Mouse (Mus musculus): ENCODE results near the gene Tmem233. TPM values are rescaled to one million over a fixed set of nuclear protein-coding genes. Genes with fewer than 3 reads are reported as not detected.

The Tmem233 gene
- polyA plus RNA-seq, 1 experiment from 2014 or later = not detected

DNA sequence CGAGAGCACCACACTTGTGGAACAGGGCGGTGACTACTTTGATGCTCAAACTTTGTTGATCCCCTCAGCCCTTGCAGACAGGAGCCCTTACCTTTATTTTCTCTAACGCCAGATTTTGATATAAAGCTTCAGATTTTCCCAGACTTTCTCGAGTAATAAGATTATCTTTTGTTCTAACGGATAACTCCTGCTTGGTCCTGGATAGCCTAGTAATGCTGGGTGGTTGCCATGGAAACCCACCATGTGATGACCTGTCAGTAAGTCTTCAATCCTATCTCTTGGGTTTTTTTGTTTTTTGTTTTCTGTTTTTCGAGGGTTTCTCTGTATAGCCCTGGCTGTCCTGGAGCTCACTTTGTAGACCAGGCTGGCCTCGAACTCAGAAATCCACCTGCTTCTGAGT, 40.8 kb downstream of the Tmem233 start:
- Histone ChIP-seq H3K27ac (replicated peaks; ENCODE audit: low read depth, low read length) (no peak overlapping the region), H3K27me3 (ENCODE audit: control insufficient read depth, insufficient read depth, low read length) (no peaks in the 10 kb centered on the region), H3K36me3 (ENCODE audit: control insufficient read depth, insufficient read depth, low read length) (no peaks in the 10 kb centered on the region), H3K4me2 (ENCODE audit: low read depth, severe bottlenecking) (no peak overlapping the region), H3K9me3 (ENCODE audit: control insufficient read depth, low read length) (no peaks in the 10 kb centered on the region), H3K4me3 (ENCODE audit: low read depth, low read length) (no peak overlapping the region), H3K9ac (ENCODE audit: low read length) (no peak overlapping the region), H3K4me1 (ENCODE audit: control insufficient read depth, insufficient read depth, low read length) (no peaks in the 10 kb centered on the region)
- ATAC-seq (ENCODE audit: insufficient number of reproducible peaks, low FRiP score, low TSS enrichment, low read depth) (no peak), DNase-seq (ENCODE audit: low spot score) (no peak)
- WGBS = 77% methylated on average over 7 of the region's 7 CpGs

DNA sequence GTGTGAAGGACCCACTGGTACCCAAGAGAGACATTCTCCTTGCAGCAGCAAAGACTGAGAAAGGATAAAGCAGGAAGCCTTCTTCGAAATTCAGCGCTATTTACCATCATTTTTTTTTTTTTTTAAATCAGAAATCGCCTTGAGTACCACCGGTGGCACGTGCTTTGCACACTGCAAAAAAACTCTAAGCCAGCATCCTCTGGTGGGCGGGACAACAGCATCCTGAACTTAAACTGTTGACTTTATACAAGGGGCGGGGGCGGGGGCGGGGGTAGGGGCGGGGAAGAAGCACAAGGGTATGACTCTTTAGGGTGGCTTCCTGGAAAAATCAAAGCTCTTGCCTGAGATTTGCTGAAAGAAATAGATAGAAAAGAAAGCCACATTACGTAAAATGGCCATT, 43.3 kb downstream of the Tmem233 start:
- DNase-seq (ENCODE audit: low spot score) (no peak), ATAC-seq (ENCODE audit: insufficient number of reproducible peaks, low FRiP score, low TSS enrichment, low read depth) (no peak)
- Histone ChIP-seq H3K27me3 (ENCODE audit: control insufficient read depth, insufficient read depth, low read length) (no peaks in the 10 kb centered on the region), H3K36me3 (ENCODE audit: control insufficient read depth, insufficient read depth, low read length) (no peaks in the 10 kb centered on the region), H3K27ac (replicated peaks; ENCODE audit: low read depth, low read length) (no peak overlapping the region), H3K4me2 (ENCODE audit: low read depth, severe bottlenecking) (peak overlapping the region; percentile 20; the same call in 1 of the 2 replicates), H3K4me3 (ENCODE audit: low read depth, low read length) (no peak overlapping the region), H3K9me3 (ENCODE audit: control insufficient read depth, low read length) (no peaks in the 10 kb centered on the region), H3K4me1 (ENCODE audit: control insufficient read depth, insufficient read depth, low read length) (no peaks in the 10 kb centered on the region), H3K9ac (ENCODE audit: low read length) (no peak overlapping the region)
- 28% methylated on average over 11 of the region's 11 CpGs for WGBS

DNA sequence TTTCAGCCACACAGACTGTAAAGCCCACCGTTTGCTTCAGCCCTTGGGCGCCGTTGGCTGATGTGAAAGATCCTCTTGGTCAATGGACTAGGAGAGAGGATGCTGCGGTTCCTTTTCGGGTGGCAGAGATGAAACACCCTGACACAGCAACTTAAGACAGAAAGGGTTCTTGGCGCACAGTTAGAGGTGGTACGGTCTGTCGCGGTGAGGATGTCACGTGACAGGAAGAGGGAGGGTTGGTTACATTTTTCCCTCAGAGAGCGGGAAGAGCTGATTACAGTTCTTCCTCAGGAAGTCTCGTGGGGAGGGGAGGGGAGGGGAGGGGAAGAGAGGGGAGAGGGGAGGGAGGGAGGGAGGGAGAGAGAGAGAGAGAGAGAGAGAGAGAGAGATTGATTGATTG, 45.3 kb downstream of the Tmem233 start:
- no peaks in the 10 kb centered on the region for H3K9me3 ChIP-seq (ENCODE audit: control insufficient read depth, low read length)
- no peak for ATAC-seq (ENCODE audit: insufficient number of reproducible peaks, low FRiP score, low TSS enrichment, low read depth)
- H3K36me3 ChIP-seq (ENCODE audit: control insufficient read depth, insufficient read depth, low read length) = no peaks in the 10 kb centered on the region
- H3K27me3 ChIP-seq (ENCODE audit: control insufficient read depth, insufficient read depth, low read length) = no peaks in the 10 kb centered on the region
- H3K27ac ChIP-seq (replicated peaks; ENCODE audit: low read depth, low read length) = no peak overlapping the region
- WGBS = 51% methylated on average over 11 of the region's 12 CpGs
- no peaks in the 10 kb centered on the region for H3K4me1 ChIP-seq (ENCODE audit: control insufficient read depth, insufficient read depth, low read length)
- no peak overlapping the region for H3K4me2 ChIP-seq (ENCODE audit: low read depth, severe bottlenecking)
- H3K4me3 ChIP-seq (ENCODE audit: low read depth, low read length) = no peak overlapping the region
- DNase-seq (ENCODE audit: low spot score) = no peak
- H3K9ac ChIP-seq (ENCODE audit: low read length) = no peak overlapping the region

DNA sequence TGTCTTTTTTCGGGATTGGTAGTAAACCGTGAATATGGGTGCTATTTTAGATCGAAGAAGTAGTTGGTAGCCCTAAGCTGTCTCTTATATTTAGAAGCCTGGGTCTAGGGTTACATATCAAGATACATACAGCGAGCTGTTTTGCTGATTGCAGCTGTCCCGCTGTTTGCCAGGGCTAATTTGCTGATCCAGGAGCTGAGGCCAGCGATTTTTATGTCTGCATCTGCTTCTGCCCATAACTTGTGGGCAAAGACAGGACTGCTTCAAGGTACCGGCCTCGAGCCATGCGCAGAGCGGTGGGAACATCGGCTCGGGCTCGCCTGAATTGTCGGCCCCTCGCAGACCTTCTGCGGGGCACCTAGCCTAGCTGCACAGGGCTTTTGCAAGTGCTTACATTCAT, 46.6 kb downstream of the Tmem233 start:
- no peak overlapping the region for H3K4me2 ChIP-seq (ENCODE audit: low read depth, severe bottlenecking)
- DNase-seq (ENCODE audit: low spot score) = no peak
- H3K36me3 ChIP-seq (ENCODE audit: control insufficient read depth, insufficient read depth, low read length) = no peaks in the 10 kb centered on the region
- WGBS = 67% methylated on average over 16 of the region's 16 CpGs
- H3K4me3 ChIP-seq (ENCODE audit: low read depth, low read length) = no peak overlapping the region
- no peaks in the 10 kb centered on the region for H3K9me3 ChIP-seq (ENCODE audit: control insufficient read depth, low read length)
- no peaks in the 10 kb centered on the region for H3K4me1 ChIP-seq (ENCODE audit: control insufficient read depth, insufficient read depth, low read length)
- H3K27me3 ChIP-seq (ENCODE audit: control insufficient read depth, insufficient read depth, low read length) = no peaks in the 10 kb centered on the region
- H3K9ac ChIP-seq (ENCODE audit: low read length) = no peak overlapping the region
- no peak for ATAC-seq (ENCODE audit: insufficient number of reproducible peaks, low FRiP score, low TSS enrichment, low read depth)
- H3K27ac ChIP-seq (replicated peaks; ENCODE audit: low read depth, low read length) = no peak overlapping the region

DNA sequence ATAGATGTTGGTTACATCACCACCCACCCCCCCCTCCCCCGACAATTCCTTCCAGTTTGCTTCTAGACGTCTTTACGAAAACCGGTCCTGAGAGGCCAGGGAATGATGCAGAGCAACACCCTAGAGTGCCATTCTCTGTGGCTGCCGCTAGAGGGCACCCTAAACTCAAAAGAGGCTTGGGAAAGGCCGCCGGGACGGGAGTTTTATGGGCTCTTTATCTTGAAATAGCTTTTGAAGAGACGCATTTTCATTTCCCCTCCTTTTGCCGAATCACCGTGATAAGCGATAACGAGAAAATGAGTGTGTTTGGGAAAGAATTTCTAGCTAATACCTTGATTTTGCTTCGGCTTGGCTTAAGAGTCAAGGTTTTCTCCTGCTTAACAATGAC, 51.9 kb downstream of the Tmem233 start:
- peak; percentile 84 for DNase-seq (ENCODE audit: low spot score)
- Histone ChIP-seq H3K4me3 (ENCODE audit: low read depth, low read length) (no peak overlapping the region), H3K4me1 (ENCODE audit: control insufficient read depth, insufficient read depth, low read length) (no peaks in the 10 kb centered on the region), H3K27ac (replicated peaks; ENCODE audit: low read depth, low read length) (no peak overlapping the region), H3K27me3 (ENCODE audit: control insufficient read depth, insufficient read depth, low read length) (no peaks in the 10 kb centered on the region), H3K9me3 (ENCODE audit: control insufficient read depth, low read length) (no peaks in the 10 kb centered on the region), H3K9ac (ENCODE audit: low read length) (no peak overlapping the region), H3K4me2 (ENCODE audit: low read depth, severe bottlenecking) (peak overlapping the region; percentile 25), H3K36me3 (ENCODE audit: control insufficient read depth, insufficient read depth, low read length) (no peaks in the 10 kb centered on the region)
- 3% methylated on average over 14 of the region's 14 CpGs for WGBS
- no peak for ATAC-seq (ENCODE audit: insufficient number of reproducible peaks, low FRiP score, low TSS enrichment, low read depth)

DNA sequence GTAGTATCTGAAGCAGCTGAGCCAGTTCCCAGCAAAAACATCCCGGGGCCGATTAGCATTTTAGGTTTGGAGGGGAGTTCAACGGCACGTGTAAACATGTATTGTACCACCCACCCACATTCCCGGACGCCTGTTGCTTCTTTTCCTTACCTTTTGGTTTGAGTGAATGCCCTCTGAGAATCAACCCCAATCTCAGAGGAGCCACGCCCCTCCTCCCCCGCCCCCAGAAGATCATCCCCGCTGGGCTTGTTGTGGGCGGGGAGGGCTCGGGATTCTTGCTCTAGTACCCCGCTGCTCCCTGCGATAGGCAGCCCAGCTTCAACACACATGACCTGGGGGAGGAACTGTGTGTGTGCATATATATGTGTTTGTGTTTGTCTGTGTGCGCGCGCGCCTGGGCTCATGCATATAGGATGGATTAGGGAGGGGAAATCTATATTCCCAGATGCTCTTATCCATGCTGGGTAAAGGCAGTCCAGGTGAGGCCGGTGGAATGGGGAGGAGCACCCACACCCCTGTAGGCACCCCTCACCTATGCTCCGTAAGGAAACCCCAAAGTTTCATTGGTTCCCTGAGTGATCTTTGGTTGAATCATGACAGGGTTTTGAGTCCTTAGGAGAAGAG, 52.4 kb downstream of the Tmem233 start:
- no peak overlapping the region for H3K27ac ChIP-seq (replicated peaks; ENCODE audit: low read depth, low read length)
- no peaks in the 10 kb centered on the region for H3K4me1 ChIP-seq (ENCODE audit: control insufficient read depth, insufficient read depth, low read length)
- no peaks in the 10 kb centered on the region for H3K36me3 ChIP-seq (ENCODE audit: control insufficient read depth, insufficient read depth, low read length)
- no peak for DNase-seq (ENCODE audit: low spot score)
- WGBS = 3% methylated on average over 19 of the region's 19 CpGs
- no peak overlapping the region for H3K9ac ChIP-seq (ENCODE audit: low read length)
- H3K27me3 ChIP-seq (ENCODE audit: control insufficient read depth, insufficient read depth, low read length) = no peaks in the 10 kb centered on the region
- peak overlapping the region; percentile 25 for H3K4me2 ChIP-seq (ENCODE audit: low read depth, severe bottlenecking)
- no peaks in the 10 kb centered on the region for H3K9me3 ChIP-seq (ENCODE audit: control insufficient read depth, low read length)
- no peak for ATAC-seq (ENCODE audit: insufficient number of reproducible peaks, low FRiP score, low TSS enrichment, low read depth)
- no peak overlapping the region for H3K4me3 ChIP-seq (ENCODE audit: low read depth, low read length)

DNA sequence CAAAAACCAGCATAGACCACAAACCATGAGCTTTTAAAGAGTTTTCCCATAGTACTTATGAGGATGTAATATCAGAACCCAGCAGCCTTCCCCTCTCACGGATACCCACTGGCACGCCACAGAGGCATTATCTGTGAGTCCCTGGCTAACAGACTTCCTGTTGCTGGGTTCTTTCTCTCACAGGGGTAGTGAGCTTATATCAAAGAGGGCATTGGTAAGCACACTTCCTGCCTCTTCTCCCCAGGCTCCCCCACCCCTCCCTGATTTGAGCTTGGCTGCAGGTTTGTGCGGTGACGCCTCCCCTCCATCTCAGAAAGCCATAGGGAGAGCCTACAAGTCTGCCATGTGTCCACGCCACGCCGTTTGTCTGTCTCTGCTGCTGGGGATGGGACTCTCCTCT, 54.0 kb downstream of the Tmem233 start:
- no peak overlapping the region for H3K9ac ChIP-seq (ENCODE audit: low read length)
- DNase-seq (ENCODE audit: low spot score) = no peak
- WGBS = 64% methylated on average over 7 of the region's 7 CpGs
- no peaks in the 10 kb centered on the region for H3K36me3 ChIP-seq (ENCODE audit: control insufficient read depth, insufficient read depth, low read length)
- no peak overlapping the region for H3K4me2 ChIP-seq (ENCODE audit: low read depth, severe bottlenecking)
- H3K9me3 ChIP-seq (ENCODE audit: control insufficient read depth, low read length) = no peaks in the 10 kb centered on the region
- no peaks in the 10 kb centered on the region for H3K27me3 ChIP-seq (ENCODE audit: control insufficient read depth, insufficient read depth, low read length)
- ATAC-seq (ENCODE audit: insufficient number of reproducible peaks, low FRiP score, low TSS enrichment, low read depth) = no peak
- H3K4me1 ChIP-seq (ENCODE audit: control insufficient read depth, insufficient read depth, low read length) = no peaks in the 10 kb centered on the region
- H3K27ac ChIP-seq (replicated peaks; ENCODE audit: low read depth, low read length) = no peak overlapping the region
- no peak overlapping the region for H3K4me3 ChIP-seq (ENCODE audit: low read depth, low read length)

DNA sequence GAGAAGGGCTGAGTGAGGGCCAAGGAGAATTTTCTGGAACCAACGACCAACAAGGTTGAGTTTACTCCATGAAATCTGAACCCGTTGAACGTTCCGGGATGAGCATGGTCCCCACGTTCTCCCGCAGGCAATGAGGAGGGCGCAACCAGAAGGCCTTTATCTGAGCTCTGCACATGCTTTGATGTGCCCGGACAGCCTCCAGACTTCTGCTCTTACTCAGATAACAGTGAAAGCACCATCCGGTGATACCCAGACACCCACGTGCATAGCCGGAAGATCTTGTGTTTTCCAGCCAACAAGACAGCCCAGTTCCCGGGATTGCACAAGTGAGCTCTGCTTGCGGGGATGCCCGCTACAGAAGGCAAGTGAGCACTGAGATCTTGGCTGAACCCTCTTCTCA, 56.5 kb downstream of the Tmem233 start:
- Histone ChIP-seq H3K4me2 (ENCODE audit: low read depth, severe bottlenecking) (no peak overlapping the region), H3K36me3 (ENCODE audit: control insufficient read depth, insufficient read depth, low read length) (no peaks in the 10 kb centered on the region; the same call in 1 of the 2 replicates), H3K9ac (ENCODE audit: low read length) (no peak overlapping the region), H3K4me1 (ENCODE audit: control insufficient read depth, insufficient read depth, low read length) (0 out of 2 replicates have a peak, but pooled peaks cover 5% of the 10 kb centered on the region), H3K27me3 (ENCODE audit: control insufficient read depth, insufficient read depth, low read length) (no peaks in the 10 kb centered on the region), H3K4me3 (ENCODE audit: low read depth, low read length) (no peak overlapping the region), H3K27ac (replicated peaks; ENCODE audit: low read depth, low read length) (no peak overlapping the region), H3K9me3 (ENCODE audit: control insufficient read depth, low read length) (no peaks in the 10 kb centered on the region)
- 93% methylated on average over 14 of the region's 14 CpGs for WGBS
- no peak for ATAC-seq (ENCODE audit: insufficient number of reproducible peaks, low FRiP score, low TSS enrichment, low read depth)
- DNase-seq (ENCODE audit: low spot score) = no peak

DNA sequence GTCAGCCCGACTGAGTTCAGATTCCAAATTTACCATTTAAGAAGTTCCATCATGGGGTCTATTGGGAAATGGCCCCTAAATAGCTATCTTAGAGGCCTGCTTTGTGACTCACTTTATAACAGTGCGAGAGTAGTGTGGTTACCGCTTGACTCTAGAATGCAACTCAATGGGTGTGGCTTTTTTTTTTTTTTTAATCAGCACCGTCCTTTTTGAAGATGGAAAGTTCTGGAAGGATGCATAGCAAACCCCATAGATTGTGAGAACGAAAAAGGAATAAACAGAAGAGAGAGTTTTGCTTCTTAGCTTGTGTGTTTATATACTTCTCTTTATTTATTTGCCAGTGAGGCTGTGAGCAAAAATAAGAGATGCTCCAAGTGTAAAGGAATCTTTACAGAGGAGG, 56.9 kb downstream of the Tmem233 start:
- Histone ChIP-seq H3K4me1 (ENCODE audit: control insufficient read depth, insufficient read depth, low read length) (0 out of 2 replicates have a peak, but pooled peaks cover 5% of the 10 kb centered on the region), H3K9me3 (ENCODE audit: control insufficient read depth, low read length) (no peaks in the 10 kb centered on the region), H3K9ac (ENCODE audit: low read length) (no peak overlapping the region), H3K4me2 (ENCODE audit: low read depth, severe bottlenecking) (no peak overlapping the region), H3K4me3 (ENCODE audit: low read depth, low read length) (no peak overlapping the region), H3K27me3 (ENCODE audit: control insufficient read depth, insufficient read depth, low read length) (no peaks in the 10 kb centered on the region), H3K36me3 (ENCODE audit: control insufficient read depth, insufficient read depth, low read length) (peaks cover 2% of the 10 kb centered on the region; the same call in 1 of the 2 replicates), H3K27ac (replicated peaks; ENCODE audit: low read depth, low read length) (no peak overlapping the region)
- no peak for DNase-seq (ENCODE audit: low spot score)
- no peak for ATAC-seq (ENCODE audit: insufficient number of reproducible peaks, low FRiP score, low TSS enrichment, low read depth)
- WGBS = 92% methylated on average over 5 of the region's 5 CpGs
